Mouse (Mus musculus): ENCODE data around the gene Il9r. TPM values are rescaled to one million over a fixed set of nuclear protein-coding genes. Genes with fewer than 3 reads are reported as not detected.
A peak's percentile ranks its signal among the peaks of the same experiment; 100 is the strongest.

Il9r gene
- total RNA-seq (2021), result not detected
- long read RNA-seq, experiment 1, result 0 reads
- long read RNA-seq, experiment 2, result 0 reads

DNA sequence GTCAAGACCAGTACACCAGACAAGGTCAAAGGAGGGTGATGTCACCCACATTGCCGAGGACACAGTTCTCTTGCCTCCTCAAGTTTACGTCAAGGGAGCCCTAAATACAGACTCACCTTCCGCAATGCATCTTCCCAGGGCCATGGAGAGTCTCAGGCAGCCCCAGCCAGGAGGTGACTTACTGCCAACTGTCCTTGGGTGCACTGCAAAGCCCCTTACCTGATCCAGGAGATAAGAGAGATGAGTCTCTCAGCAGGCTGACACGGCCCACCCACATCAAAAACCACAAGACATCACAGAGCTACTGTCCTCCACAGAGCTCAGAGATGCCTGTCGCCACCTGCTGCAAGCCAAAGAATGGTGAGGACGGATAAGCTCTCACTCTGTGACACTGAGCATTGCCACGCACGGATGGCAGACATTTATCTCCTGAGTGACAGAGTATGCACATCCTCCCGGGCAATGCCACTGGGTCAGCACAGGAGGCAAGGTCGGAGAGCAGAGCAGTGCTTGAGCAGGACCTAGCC, at the start of gene Il9r:
Gene Il9r, minus strand, starts transcription at position 205 of the 527 bp plus-strand sequence.
- H3K27ac ChIP-seq, result no peak within 1 kb of the TSS
- no peak for DNase-seq
- H3K4me3 ChIP-seq, result no peak within 1 kb of the TSS
- TF ChIP-seq CTCF (IDR thresholded peaks at IDR 0.05), result no peak
- intact Hi-C loops (cut with DNase I), result no loop called here

DNA sequence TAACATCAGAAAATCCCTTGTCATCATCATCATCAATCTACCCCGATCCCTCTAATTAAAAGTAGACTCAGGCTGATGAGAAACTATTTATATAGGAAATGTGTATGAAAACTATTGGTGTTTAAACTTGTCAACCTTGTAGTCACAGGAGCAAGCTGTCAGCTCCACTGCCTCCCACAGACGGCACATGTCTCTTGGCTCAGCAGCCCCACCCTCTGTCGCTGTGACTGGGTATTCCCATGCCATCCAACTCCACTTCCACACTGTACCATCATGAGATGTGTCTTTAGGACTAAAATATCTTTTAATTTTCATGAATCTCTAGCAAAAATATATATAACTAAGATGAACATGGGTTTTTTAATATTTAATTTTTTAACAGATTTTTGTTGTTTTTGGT, 48.3 kb upstream of the Il9r start:
- DNase-seq, result no peak
- TF ChIP-seq CTCF (IDR thresholded peaks at IDR 0.05), result no peak
- Histone ChIP-seq H3K27ac (no peak overlapping the region), H3K4me3 (no peak overlapping the region)
- intact Hi-C loops (cut with DNase I), result no loop called here

- Histone ChIP-seq H3K27ac (no peak overlapping the region), H3K4me3 (no peak overlapping the region)
- peak; percentile 26; the same call in 1 of the 2 replicates for TF ChIP-seq CTCF (IDR thresholded peaks at IDR 0.05)
- no peak for DNase-seq
- intact Hi-C loops (cut with DNase I), result no loop called here
Observed at GRCm38 (mm10) chr11:32247068-32247467, 47.0 kb upstream of the Il9r start.

GRCm38 (mm10) chr11:32245614-32246013, 45.5 kb upstream of the Il9r start:
- TF ChIP-seq CTCF (IDR thresholded peaks at IDR 0.05), result no peak
- intact Hi-C loops (cut with DNase I), result no loop called here
- no peak overlapping the region for H3K4me3 ChIP-seq
- peak overlapping the region; percentile 28 for H3K27ac ChIP-seq
- no peak for DNase-seq

- DNase-seq, result no peak
- intact Hi-C loops (cut with DNase I), result loop anchor here (5.0 kb wide), 1 partner anchor 37 kb away; the partner anchor contains the start of gene Snrnp25
Observed at GRCm38 (mm10) chr11:32244617-32245016, 44.5 kb upstream of the Il9r start.

DNA sequence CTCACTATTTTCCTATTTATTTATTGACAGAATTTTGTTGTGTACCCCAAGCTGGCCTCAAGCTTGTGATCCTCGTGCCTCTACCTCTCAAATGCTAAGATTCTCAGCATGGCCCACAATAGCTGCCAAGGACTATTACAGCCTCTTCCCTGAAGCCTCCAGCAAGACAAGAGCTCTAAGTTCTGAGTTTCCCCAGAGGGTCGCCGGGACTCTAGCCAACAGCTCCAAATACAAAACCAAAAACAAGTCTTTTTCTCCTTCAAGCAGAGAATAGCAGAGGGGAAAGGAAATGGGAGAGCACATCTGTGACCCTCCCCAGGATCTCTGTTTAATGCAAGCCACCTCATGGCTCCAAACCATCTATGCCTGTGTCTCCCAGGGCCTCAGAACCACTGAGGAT, 44.0 kb upstream of the Il9r start:
- DNase-seq, result peak; percentile 74
- intact Hi-C loops (cut with DNase I), result loop anchor here (5.0 kb wide), 1 partner anchor 37 kb away; the partner anchor contains the start of gene Snrnp25
- H3K4me3 ChIP-seq, result no peak overlapping the region
- TF ChIP-seq CTCF (IDR thresholded peaks at IDR 0.05), result no peak
- peak overlapping the region; percentile 71 for H3K27ac ChIP-seq

More at GRCm38 (mm10) chr11:32244617-32245016, 44.5 kb upstream of the Il9r start:
- Histone ChIP-seq H3K27ac (peak overlapping the region; percentile 71), H3K4me3 (no peak overlapping the region)
- TF ChIP-seq CTCF (IDR thresholded peaks at IDR 0.05), result no peak

DNA sequence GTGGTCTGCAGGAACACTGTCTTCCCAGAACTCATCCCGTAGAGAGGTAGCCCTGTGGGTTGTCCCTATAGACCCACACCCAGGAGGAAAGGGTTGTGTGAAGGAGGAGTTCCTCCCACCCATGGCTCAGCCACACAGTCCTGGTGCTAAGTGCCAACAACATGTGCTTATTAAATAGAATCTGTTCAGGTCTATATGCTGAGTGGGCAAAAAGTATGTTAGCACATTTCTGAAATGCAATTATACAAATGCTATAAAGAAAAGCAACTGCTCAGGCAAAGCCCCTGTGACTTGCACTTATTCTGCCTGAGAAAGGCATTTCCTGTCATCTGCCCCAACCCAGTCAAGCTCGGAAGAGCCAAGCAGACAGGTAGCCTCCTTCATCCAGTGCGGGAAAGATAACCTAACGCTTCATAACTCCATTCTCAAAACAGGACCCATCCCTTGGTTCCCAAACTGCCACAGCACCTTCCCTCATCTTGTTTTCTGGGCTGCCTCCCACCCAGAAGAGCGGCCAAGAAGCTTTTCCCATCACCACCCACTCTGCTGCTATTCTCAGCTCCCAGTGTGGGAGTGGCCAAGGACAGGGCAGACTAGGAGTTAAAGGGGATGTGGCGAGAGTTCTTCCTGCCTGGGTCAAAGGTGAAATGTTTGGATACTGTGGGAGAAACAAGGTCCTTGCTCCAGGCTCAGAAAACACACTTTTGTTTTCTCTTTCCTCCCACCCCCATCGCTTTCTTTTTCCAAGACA, 43.3 kb upstream of the Il9r start:
- Histone ChIP-seq H3K27ac (peak overlapping the region; percentile 71), H3K4me3 (no peak overlapping the region)
- intact Hi-C loops (cut with DNase I), result loop anchor here (5.0 kb wide), 1 partner anchor 36 kb away; the partner anchor contains the start of gene Snrnp25
- TF ChIP-seq CTCF (IDR thresholded peaks at IDR 0.05), result no peak
- no peak for DNase-seq

DNA sequence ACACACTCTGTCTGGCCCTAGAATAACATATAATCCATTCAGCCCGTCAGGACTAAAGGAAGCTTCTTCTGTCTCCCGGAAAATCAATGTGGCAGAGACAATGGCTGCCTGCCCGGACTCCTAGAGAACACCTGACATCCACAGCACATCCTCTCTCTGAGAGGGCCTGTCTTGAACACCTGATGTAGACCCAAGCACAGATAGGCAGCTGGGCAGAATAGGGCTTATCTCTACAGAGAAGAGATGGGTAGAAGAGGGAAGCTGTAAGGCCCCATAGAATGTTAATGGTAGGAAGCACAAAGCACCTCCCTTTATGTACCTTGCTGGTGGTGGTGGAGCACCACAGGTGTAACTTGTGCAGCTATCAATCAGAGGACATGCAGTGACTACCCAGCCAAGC, 42.1 kb upstream of the Il9r start:
- H3K4me3 ChIP-seq, result no peak overlapping the region
- no peak for TF ChIP-seq CTCF (IDR thresholded peaks at IDR 0.05)
- H3K27ac ChIP-seq, result no peak overlapping the region
- DNase-seq, result no peak
- intact Hi-C loops (cut with DNase I), result loop anchor here (5.0 kb wide), 1 partner anchor 35 kb away; the partner anchor contains the start of gene Snrnp25

GRCm38 (mm10) chr11:32241391-32241790, 41.3 kb upstream of the Il9r start:
- intact Hi-C loops (cut with DNase I), result loop anchor here (5.0 kb wide), 1 partner anchor 34 kb away; the partner anchor contains the start of gene Snrnp25
- no peak for TF ChIP-seq CTCF (IDR thresholded peaks at IDR 0.05)
- Histone ChIP-seq H3K27ac (no peak overlapping the region), H3K4me3 (no peak overlapping the region)
- no peak for DNase-seq

- intact Hi-C loops (cut with DNase I), result loop anchor here (1.0 kb wide), 2 partner anchors 21 to 56 kb away; no protein-coding TSS in a partner anchor
- TF ChIP-seq CTCF (IDR thresholded peaks at IDR 0.05), result peak; percentile 100
- DNase-seq, result peak; percentile 78
- Histone ChIP-seq H3K4me3 (no peak overlapping the region), H3K27ac (no peak overlapping the region)
Observed at GRCm38 (mm10) chr11:32238093-32238860, 38.2 kb upstream of the Il9r start.

DNA sequence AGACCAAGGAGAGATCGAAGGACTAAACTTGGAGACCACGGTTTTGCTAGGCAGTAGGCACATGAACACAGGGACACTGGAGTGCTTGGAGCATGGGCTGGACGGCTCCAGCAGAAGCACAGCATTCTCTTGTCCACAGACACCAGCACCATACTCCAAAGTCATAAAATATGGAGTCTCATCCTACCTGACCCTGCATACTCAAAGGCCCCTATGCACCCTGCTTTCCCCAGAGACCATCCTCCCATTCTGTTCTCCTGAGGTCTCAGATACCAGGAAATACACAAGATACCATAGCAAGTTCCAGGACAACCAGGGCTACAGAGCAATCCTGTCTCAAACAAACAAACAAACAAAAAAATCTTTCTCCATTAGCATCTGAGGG, 37.3 kb upstream of the Il9r start:
- no peak for TF ChIP-seq CTCF (IDR thresholded peaks at IDR 0.05)
- Histone ChIP-seq H3K27ac (no peak overlapping the region), H3K4me3 (no peak overlapping the region)
- intact Hi-C loops (cut with DNase I), result no loop called here
- DNase-seq, result no peak

- DNase-seq, result peak; percentile 69
- Histone ChIP-seq H3K27ac (no peak overlapping the region), H3K4me3 (no peak overlapping the region)
- TF ChIP-seq CTCF (IDR thresholded peaks at IDR 0.05), result peak; percentile 76
- intact Hi-C loops (cut with DNase I), result no loop called here
Observed at GRCm38 (mm10) chr11:32236712-32237410, 36.8 kb upstream of the Il9r start.

All from gastrocnemius, adult 2 months (tissue).